Mouse (Mus musculus) erythroblast, adult 5-6 weeks (primary cell): ENCODE data around the gene Arxes1. TPM values are rescaled to one million over a fixed set of nuclear protein-coding genes. Genes with fewer than 3 reads are reported as not detected.

Source experiments
- total RNA-seq, 2 experiments: library from RNA; stranded (forward) in 1 of 2; stranded (reverse) in 1 of 2; fragments of 150-400 nt in 1 of 2; fragments of 200-764, 138-1000 nt in 1 of 2; gene quantifications; 2 replicates each; pipeline versions ENCODE4 v1.2.3 to v1.2.4; 2015 to 2017; ENCODE audit warnings: low replicate concordance in 2 of 2

Arxes1 gene
- total RNA-seq, 2 experiments from 2014 or later = not detected

Other genes with a start within 250 kb of the Arxes1 start
- gene Bhlhb9, start 235.8 kb upstream of the Arxes1 start, total RNA-seq (2015; ENCODE audit: low replicate concordance) = 0.38 and 3.8 TPM in 2 replicates
- gene Bhlhb9, start 235.8 kb upstream of the Arxes1 start, total RNA-seq (2017; ENCODE audit: low replicate concordance) = 1.8 and 3.4 TPM in 2 replicates
- gene Gprasp2, start 194.3 kb upstream of the Arxes1 start, total RNA-seq (2015; ENCODE audit: low replicate concordance) = not detected in 2 replicates
- not detected in 2 replicates for gene Gprasp2, start 194.3 kb upstream of the Arxes1 start, total RNA-seq (2017; ENCODE audit: low replicate concordance)
- gene Arxes2, start 39.5 kb upstream of the Arxes1 start, total RNA-seq (2015; ENCODE audit: low replicate concordance) = not detected in 2 replicates
- not detected in 2 replicates for gene Arxes2, start 39.5 kb upstream of the Arxes1 start, total RNA-seq (2017; ENCODE audit: low replicate concordance)
- gene Bex2, start 34.9 kb downstream of the Arxes1 start, total RNA-seq (2015; ENCODE audit: low replicate concordance) = not detected in 2 replicates
- gene Bex2, start 34.9 kb downstream of the Arxes1 start, total RNA-seq (2017; ENCODE audit: low replicate concordance) = not detected in 2 replicates
- gene Nxf3, start 51.9 kb downstream of the Arxes1 start, total RNA-seq (2015; ENCODE audit: low replicate concordance) = 1.9 and 2.5 TPM in 2 replicates
- 0.17 and 0.28 TPM in 2 replicates for gene Nxf3, start 51.9 kb downstream of the Arxes1 start, total RNA-seq (2017; ENCODE audit: low replicate concordance)
- gene Bex4, start 105.6 kb downstream of the Arxes1 start, total RNA-seq (2015; ENCODE audit: low replicate concordance) = 10.7 and 16.7 TPM in 2 replicates
- gene Bex4, start 105.6 kb downstream of the Arxes1 start, total RNA-seq (2017; ENCODE audit: low replicate concordance) = 11.8 and 12.5 TPM in 2 replicates
- gene Tceal8, start 139.0 kb downstream of the Arxes1 start, total RNA-seq (2015; ENCODE audit: low replicate concordance) = 20.7 and 26.5 TPM in 2 replicates
- 31.0 and 39.6 TPM in 2 replicates for gene Tceal8, start 139.0 kb downstream of the Arxes1 start, total RNA-seq (2017; ENCODE audit: low replicate concordance)
- gene Tceal5, start 170.5 kb downstream of the Arxes1 start, total RNA-seq (2015; ENCODE audit: low replicate concordance) = not detected in 2 replicates
- not detected in 2 replicates for gene Tceal5, start 170.5 kb downstream of the Arxes1 start, total RNA-seq (2017; ENCODE audit: low replicate concordance)
- not detected in 2 replicates for gene Tceal7, start 181.4 kb downstream of the Arxes1 start, total RNA-seq (2015; ENCODE audit: low replicate concordance)
- gene Tceal7, start 181.4 kb downstream of the Arxes1 start, total RNA-seq (2017; ENCODE audit: low replicate concordance) = not detected in 2 replicates
- not detected in 2 replicates for gene Bex1, start 182.1 kb downstream of the Arxes1 start, total RNA-seq (2015; ENCODE audit: low replicate concordance)
- gene Bex1, start 182.1 kb downstream of the Arxes1 start, total RNA-seq (2017; ENCODE audit: low replicate concordance) = not detected in 2 replicates
- gene Tceal9, start 211.7 kb downstream of the Arxes1 start, total RNA-seq (2015; ENCODE audit: low replicate concordance) = 15.6 and 21.3 TPM in 2 replicates
- 32.2 and 49.5 TPM in 2 replicates for gene Tceal9, start 211.7 kb downstream of the Arxes1 start, total RNA-seq (2017; ENCODE audit: low replicate concordance)
- 25.1 and 47.8 TPM in 2 replicates for gene Bex3, start 236.9 kb downstream of the Arxes1 start, total RNA-seq (2015; ENCODE audit: low replicate concordance)
- gene Bex3, start 236.9 kb downstream of the Arxes1 start, total RNA-seq (2017; ENCODE audit: low replicate concordance) = 16.9 and 24.5 TPM in 2 replicates